Mouse (Mus musculus): ENCODE results near the gene Iqschfp. TPM values are rescaled to one million over a fixed set of nuclear protein-coding genes. Genes with fewer than 3 reads are reported as not detected.

The Iqschfp gene
- polyA plus RNA-seq, 1 experiment, result not detected

DNA sequence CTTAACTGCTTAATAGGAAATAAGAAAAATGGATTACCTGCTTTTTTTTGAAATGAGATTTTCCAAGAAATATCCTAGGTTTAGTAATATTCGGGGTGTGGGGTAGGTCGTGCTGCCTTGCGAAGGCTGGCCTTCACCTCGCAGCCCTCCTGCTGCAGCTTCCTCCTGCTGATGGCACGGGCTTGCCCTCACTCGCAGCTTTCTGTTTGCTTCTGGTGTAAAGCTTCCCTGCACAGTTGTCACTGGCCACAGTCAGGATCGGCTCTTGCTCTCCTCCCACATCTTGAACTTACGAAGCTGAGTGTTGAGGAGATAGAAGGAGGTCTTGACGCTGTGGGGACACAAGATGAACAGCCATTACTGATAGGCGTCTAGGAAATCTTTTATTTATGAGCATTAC, 712.4 kb downstream of the Iqschfp start:
- H3K4me1 ChIP-seq (ENCODE audit: control insufficient read depth, insufficient read depth, low read length), result no peaks in the 10 kb centered on the region
- WGBS, result 67% methylated on average over 10 of the region's 10 CpGs
- H3K4me3 ChIP-seq (replicated peaks; ENCODE audit: control insufficient read depth, low read depth, low read length), result no peak overlapping the region
- H3K27ac ChIP-seq (ENCODE audit: control insufficient read depth, insufficient read depth, low read depth, low read length, poor library complexity), result no peak overlapping the region
- TF ChIP-seq CTCF (IDR thresholded peaks at IDR 0.05; ENCODE audit: control insufficient read depth, insufficient read depth, low read length), result no peak
- no peak for TF ChIP-seq POLR2A (IDR thresholded peaks at IDR 0.05; ENCODE audit: borderline replicate concordance, control insufficient read depth, low read depth, low read length)

GRCm38 (mm10) chr3:68604962-68605361, 712.9 kb downstream of the Iqschfp start:
- TF ChIP-seq POLR2A (IDR thresholded peaks at IDR 0.05; ENCODE audit: borderline replicate concordance, control insufficient read depth, low read depth, low read length) (no peak), CTCF (IDR thresholded peaks at IDR 0.05; ENCODE audit: control insufficient read depth, insufficient read depth, low read length) (no peak)
- H3K27ac ChIP-seq (ENCODE audit: control insufficient read depth, insufficient read depth, low read depth, low read length, poor library complexity), result no peak overlapping the region
- no peaks in the 10 kb centered on the region for H3K4me1 ChIP-seq (ENCODE audit: control insufficient read depth, insufficient read depth, low read length)
- H3K4me3 ChIP-seq (replicated peaks; ENCODE audit: control insufficient read depth, low read depth, low read length), result no peak overlapping the region
- WGBS, result 83% methylated on average over 10 of the region's 10 CpGs

- Histone ChIP-seq H3K4me1 (ENCODE audit: control insufficient read depth, insufficient read depth, low read length) (no peaks in the 10 kb centered on the region; the same call in 1 of the 2 replicates), H3K27ac (ENCODE audit: control insufficient read depth, insufficient read depth, low read depth, low read length, poor library complexity) (no peak overlapping the region), H3K4me3 (replicated peaks; ENCODE audit: control insufficient read depth, low read depth, low read length) (no peak overlapping the region)
- WGBS, result 76% methylated on average over 7 of the region's 7 CpGs
- TF ChIP-seq CTCF (IDR thresholded peaks at IDR 0.05; ENCODE audit: control insufficient read depth, insufficient read depth, low read length) (no peak), POLR2A (IDR thresholded peaks at IDR 0.05; ENCODE audit: borderline replicate concordance, control insufficient read depth, low read depth, low read length) (no peak)
Measured at GRCm38 (mm10) chr3:68605942-68606603, 714.0 kb downstream of the Iqschfp start.

- WGBS, result 92% methylated on average over 8 of the region's 8 CpGs
- no peak overlapping the region for H3K27ac ChIP-seq (ENCODE audit: control insufficient read depth, insufficient read depth, low read depth, low read length, poor library complexity)
- TF ChIP-seq POLR2A (IDR thresholded peaks at IDR 0.05; ENCODE audit: borderline replicate concordance, control insufficient read depth, low read depth, low read length), result no peak
- no peak for TF ChIP-seq CTCF (IDR thresholded peaks at IDR 0.05; ENCODE audit: control insufficient read depth, insufficient read depth, low read length)
- no peaks in the 10 kb centered on the region; the same call in 1 of the 2 replicates for H3K4me1 ChIP-seq (ENCODE audit: control insufficient read depth, insufficient read depth, low read length)
- H3K4me3 ChIP-seq (replicated peaks; ENCODE audit: control insufficient read depth, low read depth, low read length), result no peak overlapping the region
Measured at GRCm38 (mm10) chr3:68606730-68607129, 714.7 kb downstream of the Iqschfp start.

DNA sequence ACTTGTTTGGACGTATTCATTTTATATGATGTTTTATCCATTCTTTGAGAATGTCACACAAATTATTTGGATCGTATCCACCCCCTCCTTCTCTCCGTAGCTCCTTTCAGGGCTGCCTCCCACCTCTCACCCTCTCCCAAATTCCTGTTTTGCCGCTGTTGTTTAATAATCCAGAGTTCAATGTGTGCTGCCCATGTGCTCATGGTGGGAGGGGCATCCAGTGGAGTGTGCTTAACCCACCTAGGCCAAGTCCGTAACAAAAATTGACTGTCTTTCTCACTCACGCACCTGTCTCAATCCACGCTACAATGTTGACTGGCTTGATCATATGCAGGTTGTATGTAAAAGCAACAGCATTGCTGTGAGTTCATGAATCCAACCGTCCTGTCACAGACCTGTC, 715.3 kb downstream of the Iqschfp start:
- WGBS, result 91% methylated on average over 8 of the region's 8 CpGs
- Histone ChIP-seq H3K4me1 (ENCODE audit: control insufficient read depth, insufficient read depth, low read length) (no peaks in the 10 kb centered on the region; the same call in 1 of the 2 replicates), H3K27ac (ENCODE audit: control insufficient read depth, insufficient read depth, low read depth, low read length, poor library complexity) (no peak overlapping the region), H3K4me3 (replicated peaks; ENCODE audit: control insufficient read depth, low read depth, low read length) (no peak overlapping the region)
- no peak for TF ChIP-seq POLR2A (IDR thresholded peaks at IDR 0.05; ENCODE audit: borderline replicate concordance, control insufficient read depth, low read depth, low read length)
- no peak for TF ChIP-seq CTCF (IDR thresholded peaks at IDR 0.05; ENCODE audit: control insufficient read depth, insufficient read depth, low read length)

DNA sequence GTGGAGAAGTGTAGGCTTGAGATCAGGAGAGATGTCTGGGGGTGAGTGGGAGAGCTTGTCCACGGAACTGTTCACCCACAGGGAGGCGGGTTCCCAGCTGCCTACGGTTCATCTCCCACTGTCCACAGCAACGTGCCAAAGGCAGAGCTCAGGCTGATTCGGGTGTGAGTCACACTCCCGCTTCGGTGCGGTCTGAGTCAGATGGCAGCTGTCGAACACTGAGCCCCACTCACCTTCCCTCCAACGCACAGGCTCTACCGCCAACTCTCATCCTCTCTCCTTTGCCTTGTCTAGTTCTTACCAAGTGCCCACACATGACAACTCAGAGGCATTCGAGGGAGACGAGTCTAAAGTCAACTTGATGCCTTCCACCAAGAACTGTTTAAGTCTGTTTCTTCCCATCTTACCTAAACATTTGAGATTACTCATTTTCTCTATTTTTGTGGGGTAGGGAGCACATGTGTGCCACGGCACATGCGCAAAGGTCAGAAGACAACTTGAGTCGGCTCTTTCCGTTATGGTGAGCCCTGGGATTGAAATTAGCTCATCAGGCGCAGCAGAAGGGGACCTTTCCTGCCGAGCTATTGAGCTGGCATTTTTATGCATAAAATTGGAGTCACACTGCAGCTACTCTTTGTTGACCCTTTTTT, 716.9 kb downstream of the Iqschfp start:
- H3K27ac ChIP-seq (ENCODE audit: control insufficient read depth, insufficient read depth, low read depth, low read length, poor library complexity), result no peak overlapping the region
- TF ChIP-seq POLR2A (IDR thresholded peaks at IDR 0.05; ENCODE audit: borderline replicate concordance, control insufficient read depth, low read depth, low read length) (no peak), CTCF (IDR thresholded peaks at IDR 0.05; ENCODE audit: control insufficient read depth, insufficient read depth, low read length) (no peak)
- H3K4me1 ChIP-seq (ENCODE audit: control insufficient read depth, insufficient read depth, low read length), result no peaks in the 10 kb centered on the region; the same call in 1 of the 2 replicates
- WGBS, result 82% methylated on average over 19 of the region's 19 CpGs
- no peak overlapping the region for H3K4me3 ChIP-seq (replicated peaks; ENCODE audit: control insufficient read depth, low read depth, low read length)

- WGBS, result 50% methylated on average over 6 of the region's 6 CpGs
- no peak for TF ChIP-seq CTCF (IDR thresholded peaks at IDR 0.05; ENCODE audit: control insufficient read depth, insufficient read depth, low read length)
- TF ChIP-seq POLR2A (IDR thresholded peaks at IDR 0.05; ENCODE audit: borderline replicate concordance, control insufficient read depth, low read depth, low read length), result no peak
- Histone ChIP-seq H3K27ac (ENCODE audit: control insufficient read depth, insufficient read depth, low read depth, low read length, poor library complexity) (no peak overlapping the region), H3K4me3 (replicated peaks; ENCODE audit: control insufficient read depth, low read depth, low read length) (no peak overlapping the region), H3K4me1 (ENCODE audit: control insufficient read depth, insufficient read depth, low read length) (no peaks in the 10 kb centered on the region; the same call in 1 of the 2 replicates)
Measured at GRCm38 (mm10) chr3:68610011-68610410, 718.0 kb downstream of the Iqschfp start.

- TF ChIP-seq CTCF (IDR thresholded peaks at IDR 0.05; ENCODE audit: control insufficient read depth, insufficient read depth, low read length), result no peak
- TF ChIP-seq POLR2A (IDR thresholded peaks at IDR 0.05; ENCODE audit: borderline replicate concordance, control insufficient read depth, low read depth, low read length), result no peak
- Histone ChIP-seq H3K4me3 (replicated peaks; ENCODE audit: control insufficient read depth, low read depth, low read length) (no peak overlapping the region), H3K4me1 (ENCODE audit: control insufficient read depth, insufficient read depth, low read length) (peaks cover 4% of the 10 kb centered on the region; the same call in 1 of the 2 replicates), H3K27ac (ENCODE audit: control insufficient read depth, insufficient read depth, low read depth, low read length, poor library complexity) (no peak overlapping the region)
- 81% methylated on average over 11 of the region's 11 CpGs for WGBS
Measured at GRCm38 (mm10) chr3:68610598-68611261, 718.7 kb downstream of the Iqschfp start.
